Mouse (Mus musculus): ENCODE measurements around the gene Pde4b. TPM values are rescaled to one million over a fixed set of nuclear protein-coding genes. Genes with fewer than 3 reads are reported as not detected.

The Pde4b gene
- total RNA-seq, 1 experiment = 1.4 TPM

- no peaks in the 10 kb centered on the region for H3K9me3 ChIP-seq (ENCODE audit: control insufficient read depth, insufficient read depth, low read depth, low read length)
- no peaks in the 10 kb centered on the region for H3K4me1 ChIP-seq (ENCODE audit: control insufficient read depth in 2 of 2, insufficient read depth in 2 of 2, low read length in 2 of 2, poor library complexity in 1 of 2)
- TF ChIP-seq ZC3H11A (IDR thresholded peaks at IDR 0.05; ENCODE audit: borderline replicate concordance, low read depth, low read length) (no peak), ZNF384 (IDR thresholded peaks at IDR 0.05; ENCODE audit: low read depth, low read length) (no peak), CHD2 (IDR thresholded peaks at IDR 0.05; ENCODE audit: low read depth, low read length) (no peak), MAFK (IDR thresholded peaks at IDR 0.05; ENCODE audit: insufficient read depth, low read depth, low read length) (no peak), HCFC1 (IDR thresholded peaks at IDR 0.05; ENCODE audit: borderline replicate concordance, insufficient read depth, low read length) (no peak)
- DNase-seq (ENCODE audit: low read depth, low spot score) = no peak
- H3K9ac ChIP-seq (ENCODE audit: insufficient read depth, low read depth, low read length, poor library complexity, severe bottlenecking) = no peak overlapping the region
- in situ Hi-C loops (cut with MboI; ENCODE audit: low sequenced_read_pairs in 2 of 2, unreplicated experiment in 2 of 2) = no loop called here
- H3K27ac ChIP-seq (ENCODE audit: insufficient read depth, low read depth, low read length, poor library complexity, severe bottlenecking) = no peak overlapping the region
- no peaks in the 10 kb centered on the region for H3K36me3 ChIP-seq (ENCODE audit: control insufficient read depth, insufficient read depth, low read length, poor library complexity, severe bottlenecking)
- no peak overlapping the region for H3K4me3 ChIP-seq (ENCODE audit: insufficient read depth in 1 of 2, low read depth in 1 of 2, low read length in 2 of 2, poor library complexity in 1 of 2, severe bottlenecking in 1 of 2)
Measured at GRCm38 (mm10) chr4:102624937-102625336, 537.6 kb downstream of the Pde4b start.

- no peak for DNase-seq (ENCODE audit: low read depth, low spot score)
- no peak for TF ChIP-seq ZNF384 (IDR thresholded peaks at IDR 0.05; ENCODE audit: low read depth, low read length)
- no peak for TF ChIP-seq ZC3H11A (IDR thresholded peaks at IDR 0.05; ENCODE audit: borderline replicate concordance, low read depth, low read length)
- Histone ChIP-seq H3K4me1 (ENCODE audit: control insufficient read depth in 2 of 2, insufficient read depth in 2 of 2, low read length in 2 of 2, poor library complexity in 1 of 2) (no peaks in the 10 kb centered on the region), H3K27ac (ENCODE audit: insufficient read depth, low read depth, low read length, poor library complexity, severe bottlenecking) (no peak overlapping the region), H3K36me3 (ENCODE audit: control insufficient read depth, insufficient read depth, low read length, poor library complexity, severe bottlenecking) (no peaks in the 10 kb centered on the region), H3K9me3 (ENCODE audit: control insufficient read depth, insufficient read depth, low read depth, low read length) (no peaks in the 10 kb centered on the region), H3K9ac (ENCODE audit: insufficient read depth, low read depth, low read length, poor library complexity, severe bottlenecking) (no peak overlapping the region), H3K4me3 (ENCODE audit: insufficient read depth in 1 of 2, low read depth in 1 of 2, low read length in 2 of 2, poor library complexity in 1 of 2, severe bottlenecking in 1 of 2) (no peak overlapping the region)
- in situ Hi-C loops (cut with MboI; ENCODE audit: low sequenced_read_pairs in 2 of 2, unreplicated experiment in 2 of 2) = no loop called here
Measured at GRCm38 (mm10) chr4:102627799-102628198, 540.5 kb downstream of the Pde4b start.

GRCm38 (mm10) chr4:102629621-102630020 is 542.3 kb downstream of the Pde4b start:
- H3K9me3 ChIP-seq (ENCODE audit: control insufficient read depth, insufficient read depth, low read depth, low read length) = no peaks in the 10 kb centered on the region

GRCm38 (mm10) chr4:102630261-102630660 is 542.9 kb downstream of the Pde4b start:
- no peak overlapping the region for H3K27ac ChIP-seq (ENCODE audit: insufficient read depth, low read depth, low read length, poor library complexity, severe bottlenecking)
- TF ChIP-seq ZC3H11A (IDR thresholded peaks at IDR 0.05; ENCODE audit: borderline replicate concordance, low read depth, low read length) = no peak
- no peak for TF ChIP-seq HCFC1 (IDR thresholded peaks at IDR 0.05; ENCODE audit: borderline replicate concordance, insufficient read depth, low read length)
- TF ChIP-seq CHD2 (IDR thresholded peaks at IDR 0.05; ENCODE audit: low read depth, low read length) = no peak
- no peak for TF ChIP-seq ZNF384 (IDR thresholded peaks at IDR 0.05; ENCODE audit: low read depth, low read length)
- no peak for TF ChIP-seq MAFK (IDR thresholded peaks at IDR 0.05; ENCODE audit: insufficient read depth, low read depth, low read length)
- no peak overlapping the region for H3K9ac ChIP-seq (ENCODE audit: insufficient read depth, low read depth, low read length, poor library complexity, severe bottlenecking)
- H3K4me1 ChIP-seq (ENCODE audit: control insufficient read depth in 2 of 2, insufficient read depth in 2 of 2, low read length in 2 of 2, poor library complexity in 1 of 2) = no peaks in the 10 kb centered on the region
- in situ Hi-C loops (cut with MboI; ENCODE audit: low sequenced_read_pairs in 2 of 2, unreplicated experiment in 2 of 2) = no loop called here
- no peaks in the 10 kb centered on the region for H3K9me3 ChIP-seq (ENCODE audit: control insufficient read depth, insufficient read depth, low read depth, low read length)
- H3K36me3 ChIP-seq (ENCODE audit: control insufficient read depth, insufficient read depth, low read length, poor library complexity, severe bottlenecking) = no peaks in the 10 kb centered on the region
- DNase-seq (ENCODE audit: low read depth, low spot score) = no peak
- no peak overlapping the region for H3K4me3 ChIP-seq (ENCODE audit: insufficient read depth in 1 of 2, low read depth in 1 of 2, low read length in 2 of 2, poor library complexity in 1 of 2, severe bottlenecking in 1 of 2)

More at GRCm38 (mm10) chr4:102629621-102630020, 542.3 kb downstream of the Pde4b start:
- Histone ChIP-seq H3K27ac (ENCODE audit: insufficient read depth, low read depth, low read length, poor library complexity, severe bottlenecking) (no peak overlapping the region), H3K36me3 (ENCODE audit: control insufficient read depth, insufficient read depth, low read length, poor library complexity, severe bottlenecking) (no peaks in the 10 kb centered on the region), H3K9ac (ENCODE audit: insufficient read depth, low read depth, low read length, poor library complexity, severe bottlenecking) (no peak overlapping the region), H3K4me3 (ENCODE audit: insufficient read depth in 1 of 2, low read depth in 1 of 2, low read length in 2 of 2, poor library complexity in 1 of 2, severe bottlenecking in 1 of 2) (no peak overlapping the region), H3K4me1 (ENCODE audit: control insufficient read depth in 2 of 2, insufficient read depth in 2 of 2, low read length in 2 of 2, poor library complexity in 1 of 2) (no peaks in the 10 kb centered on the region)
- in situ Hi-C loops (cut with MboI; ENCODE audit: low sequenced_read_pairs in 2 of 2, unreplicated experiment in 2 of 2) = no loop called here
- TF ChIP-seq HCFC1 (IDR thresholded peaks at IDR 0.05; ENCODE audit: borderline replicate concordance, insufficient read depth, low read length) (no peak), MAFK (IDR thresholded peaks at IDR 0.05; ENCODE audit: insufficient read depth, low read depth, low read length) (no peak), ZC3H11A (IDR thresholded peaks at IDR 0.05; ENCODE audit: borderline replicate concordance, low read depth, low read length) (no peak), ZNF384 (IDR thresholded peaks at IDR 0.05; ENCODE audit: low read depth, low read length) (no peak), CHD2 (IDR thresholded peaks at IDR 0.05; ENCODE audit: low read depth, low read length) (no peak)
- no peak for DNase-seq (ENCODE audit: low read depth, low spot score)

- in situ Hi-C loops (cut with MboI; ENCODE audit: low sequenced_read_pairs in 2 of 2, unreplicated experiment in 2 of 2) = no loop called here
- Histone ChIP-seq H3K4me1 (ENCODE audit: control insufficient read depth in 2 of 2, insufficient read depth in 2 of 2, low read length in 2 of 2, poor library complexity in 1 of 2) (no peaks in the 10 kb centered on the region), H3K9me3 (ENCODE audit: control insufficient read depth, insufficient read depth, low read depth, low read length) (no peaks in the 10 kb centered on the region), H3K36me3 (ENCODE audit: control insufficient read depth, insufficient read depth, low read length, poor library complexity, severe bottlenecking) (no peaks in the 10 kb centered on the region), H3K9ac (ENCODE audit: insufficient read depth, low read depth, low read length, poor library complexity, severe bottlenecking) (no peak overlapping the region), H3K27ac (ENCODE audit: insufficient read depth, low read depth, low read length, poor library complexity, severe bottlenecking) (no peak overlapping the region), H3K4me3 (ENCODE audit: insufficient read depth in 1 of 2, low read depth in 1 of 2, low read length in 2 of 2, poor library complexity in 1 of 2, severe bottlenecking in 1 of 2) (no peak overlapping the region)
- DNase-seq (ENCODE audit: low read depth, low spot score) = no peak
- no peak for TF ChIP-seq MAFK (IDR thresholded peaks at IDR 0.05; ENCODE audit: insufficient read depth, low read depth, low read length)
Measured at GRCm38 (mm10) chr4:102631624-102632023, 544.3 kb downstream of the Pde4b start.
